Mouse (Mus musculus) neural tube, embryonic 15.5 days (tissue): ENCODE data around the gene Nexn. TPM values are rescaled to one million over a fixed set of nuclear protein-coding genes. Genes with fewer than 3 reads are reported as not detected.
A peak's percentile ranks its signal among the peaks of the same experiment; 100 is the strongest.

Source experiments
- ATAC-seq: fragments of 200-750 bp; cut with Nextera tagmentation; 2 replicates; pipeline ENCODE4 v1.8.0; 2017; ENCODE audit warnings: mild to moderate bottlenecking, moderate TSS enrichment, moderate library complexity; ENCODE audit not compliant: low FRiP score
- H3K27ac ChIP-seq: fragments of 300-500 bp; sonication (generic); replicated peaks from 2 replicates; pipeline ENCODE4 v1.5.1; 2015; ENCODE audit warnings: mild to moderate bottlenecking, inconsistent platforms
- H3K27me3 ChIP-seq: fragments of 300-500 bp; sonication (generic); replicated peaks from 2 replicates; pipeline ENCODE4 v1.6.1; 2015; ENCODE audit warnings: inconsistent platforms
- H3K36me3 ChIP-seq: fragments of 300-500 bp; sonication (generic); 2 replicates; pipeline ENCODE4 v1.6.1; 2015; ENCODE audit warnings: inconsistent platforms
- H3K4me1 ChIP-seq: fragments of 300-500 bp; sonication (generic); 2 replicates; pipeline ENCODE4 v1.6.1; 2015; ENCODE audit warnings: inconsistent platforms
- H3K4me2 ChIP-seq: fragments of 300-500 bp; sonication (generic); 2 replicates; pipeline ENCODE4 v1.6.1; 2015; ENCODE audit warnings: inconsistent platforms, mild to moderate bottlenecking, moderate library complexity
- H3K4me3 ChIP-seq: fragments of 300-500 bp; sonication (generic); replicated peaks from 2 replicates; pipeline ENCODE4 v1.5.1; 2015; ENCODE audit warnings: mild to moderate bottlenecking, inconsistent platforms
- H3K9ac ChIP-seq: fragments of 300-500 bp; sonication (generic); replicated peaks from 2 replicates; pipeline ENCODE4 v1.6.1; 2015; ENCODE audit warnings: mild to moderate bottlenecking, inconsistent platforms
- H3K9me3 ChIP-seq: fragments of 300-500 bp; sonication (generic); replicated peaks from 2 replicates; pipeline ENCODE4 v1.6.1; 2016; ENCODE audit warnings: inconsistent platforms
- WGBS: fragments of 180-500 bp; shearing (Covaris S2); methylation state at CpG from one replicate; pipeline ENCODE4 v1.1.7; 2015; ENCODE audit warnings: mixed read lengths; 5-methylcytosine and 5-hydroxymethylcytosine counted together
- polyA plus RNA-seq: library from polyadenylated mRNA; unstranded; fragments of >200 nt; fragmentation: Nextera tagmentation; extraction: Ambion mirVana; gene quantifications from 2 replicates; pipeline ENCODE4 v1.2.1, GENCODE M21; 2015

Nexn gene
- polyA plus RNA-seq, 1 experiment from 2014 or later, result 2.4 TPM

DNA sequence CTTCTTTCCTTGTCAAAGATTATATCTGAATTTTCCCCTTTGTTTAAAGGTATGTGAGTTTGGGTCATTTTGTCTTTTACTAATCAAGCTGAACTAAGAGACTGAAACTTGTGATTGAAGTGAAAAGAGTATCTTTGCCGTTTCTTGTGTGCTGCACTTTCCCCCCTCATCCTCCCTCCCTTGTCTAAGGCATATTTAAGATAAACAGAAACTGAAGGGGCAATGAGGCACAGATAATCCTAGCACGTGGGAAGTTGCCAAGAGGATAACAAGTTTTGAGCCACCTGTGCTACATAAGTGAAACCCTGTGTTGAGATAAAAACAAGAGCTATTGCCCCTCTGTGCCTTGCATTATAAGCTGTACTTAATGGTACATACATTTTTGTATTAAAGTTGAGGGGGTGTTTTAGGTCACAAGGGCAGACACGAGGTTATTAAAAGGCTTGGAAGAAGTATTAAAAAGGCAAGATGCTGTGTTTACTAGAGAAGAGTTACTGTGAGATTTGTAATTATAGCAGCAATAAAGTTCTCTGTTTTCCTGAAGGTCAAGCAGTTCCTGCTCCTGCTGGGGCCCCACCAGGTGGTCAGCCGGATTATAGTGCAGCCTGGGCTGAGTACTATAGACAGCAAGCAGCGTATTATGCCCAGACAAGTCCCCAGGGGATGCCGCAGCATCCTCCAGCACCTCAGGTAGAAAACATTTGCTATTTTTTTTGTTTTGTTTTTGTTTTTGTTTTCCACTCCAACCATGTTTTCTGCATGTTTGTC is 34.6 kb downstream of the Nexn start:
- no peaks in the 10 kb centered on the region for H3K27me3 ChIP-seq
- H3K9me3 ChIP-seq, result no peaks in the 10 kb centered on the region
- H3K4me3 ChIP-seq, result no peak overlapping the region
- no peak overlapping the region for H3K27ac ChIP-seq
- H3K9ac ChIP-seq, result no peak overlapping the region
- no peak for ATAC-seq
- H3K4me2 ChIP-seq, result no peak overlapping the region
- 53% methylated on average over 6 of the region's 6 CpGs for WGBS
- no peaks in the 10 kb centered on the region for H3K4me1 ChIP-seq
- peaks cover 45% of the 10 kb centered on the region for H3K36me3 ChIP-seq

DNA sequence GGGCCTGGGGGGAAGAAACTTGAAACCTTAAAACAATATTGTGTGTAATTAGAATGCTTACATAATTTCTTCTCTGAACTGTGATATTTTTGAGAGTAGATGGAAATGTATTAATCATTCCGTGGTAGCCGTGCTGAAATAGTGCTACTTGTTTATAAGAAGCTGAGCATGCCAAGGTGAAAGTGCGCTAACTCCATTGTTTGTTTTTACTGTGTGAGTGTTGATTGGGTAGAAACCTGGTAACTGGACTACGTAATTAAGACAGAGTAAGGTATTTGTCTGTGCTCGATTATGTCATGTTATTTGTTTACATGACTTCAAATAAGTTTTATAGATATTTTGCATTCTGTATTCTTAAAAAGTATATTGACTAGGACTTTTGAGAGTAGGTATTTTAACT is 36.9 kb downstream of the Nexn start:
- H3K9me3 ChIP-seq, result no peaks in the 10 kb centered on the region
- H3K9ac ChIP-seq, result no peak overlapping the region
- ATAC-seq, result no peak
- H3K36me3 ChIP-seq, result peaks cover 57% of the 10 kb centered on the region
- H3K27me3 ChIP-seq, result no peaks in the 10 kb centered on the region
- H3K4me1 ChIP-seq, result no peaks in the 10 kb centered on the region
- no peak overlapping the region for H3K4me2 ChIP-seq
- no peak overlapping the region for H3K4me3 ChIP-seq
- H3K27ac ChIP-seq, result no peak overlapping the region
- 97% methylated on average over 5 of the region's 5 CpGs for WGBS

DNA sequence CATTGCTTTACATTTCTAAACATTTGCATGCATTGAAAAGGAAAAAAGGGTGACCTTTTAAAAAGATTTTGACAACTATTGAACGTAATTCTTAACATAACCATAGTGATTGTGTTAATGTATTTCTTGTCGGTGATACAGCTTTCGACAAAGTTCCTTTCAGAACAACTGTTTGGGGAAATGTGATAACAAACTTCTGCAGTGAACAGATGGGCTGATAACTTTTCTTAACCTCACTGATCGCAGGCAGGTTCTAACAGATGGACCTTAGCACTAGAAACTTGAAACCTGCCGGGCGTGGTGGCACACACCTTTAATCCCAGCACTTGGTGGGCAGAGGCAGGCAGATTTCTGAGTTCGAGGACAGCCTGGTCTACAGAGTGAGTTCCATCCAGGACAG is 37.3 kb downstream of the Nexn start:
- Histone ChIP-seq H3K27me3 (no peaks in the 10 kb centered on the region), H3K36me3 (peaks cover 61% of the 10 kb centered on the region), H3K4me3 (no peak overlapping the region), H3K4me2 (no peak overlapping the region), H3K27ac (no peak overlapping the region), H3K9ac (no peak overlapping the region), H3K4me1 (no peaks in the 10 kb centered on the region), H3K9me3 (no peaks in the 10 kb centered on the region)
- 94% methylated on average over 7 of the region's 7 CpGs for WGBS
- ATAC-seq, result no peak

DNA sequence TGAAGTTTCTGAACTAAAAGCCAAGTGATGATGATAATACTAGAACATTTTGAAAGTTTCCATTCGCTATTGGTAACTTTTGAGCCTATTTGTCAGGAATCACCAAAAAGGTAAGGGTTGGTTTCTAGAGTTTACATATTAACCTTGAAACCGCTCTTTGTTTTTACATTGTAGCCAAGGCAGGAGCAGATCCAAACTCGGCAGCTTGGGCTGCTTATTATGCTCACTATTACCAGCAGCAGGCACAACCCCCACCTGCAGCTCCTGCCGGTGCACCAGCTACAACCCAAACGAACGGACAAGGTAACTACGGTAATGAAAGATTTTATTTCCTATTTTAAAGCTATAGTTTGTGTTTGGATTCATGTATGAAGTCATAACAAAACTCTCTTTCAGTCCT is 40.2 kb downstream of the Nexn start:
- no peak for ATAC-seq
- Histone ChIP-seq H3K4me1 (no peaks in the 10 kb centered on the region), H3K4me3 (no peak overlapping the region), H3K9ac (no peak overlapping the region), H3K36me3 (peaks cover 73% of the 10 kb centered on the region), H3K4me2 (no peak overlapping the region), H3K27ac (no peak overlapping the region), H3K27me3 (no peaks in the 10 kb centered on the region), H3K9me3 (no peaks in the 10 kb centered on the region)
- 94% methylated on average over 7 of the region's 7 CpGs for WGBS

DNA sequence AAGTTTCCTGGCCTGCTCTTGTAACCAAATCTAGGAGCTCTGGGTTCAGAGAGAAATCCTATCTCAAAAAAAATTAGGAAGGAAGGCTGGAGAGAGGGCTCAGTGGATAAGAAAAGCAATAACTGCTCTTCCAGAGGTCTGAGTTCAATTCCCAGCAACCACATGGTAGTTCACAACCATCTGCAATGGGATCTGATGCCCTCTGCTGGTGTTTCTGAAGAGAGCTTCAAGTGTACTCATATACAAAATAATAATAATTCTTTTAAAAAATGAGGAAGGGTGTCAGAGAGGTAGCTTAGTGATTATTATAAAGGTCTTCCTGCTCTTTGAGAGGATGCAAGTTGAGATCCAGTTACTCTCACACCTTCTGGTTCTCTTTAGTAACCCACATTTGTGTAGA is 41.2 kb downstream of the Nexn start:
- no peak overlapping the region for H3K9ac ChIP-seq
- H3K4me3 ChIP-seq, result no peak overlapping the region
- H3K27me3 ChIP-seq, result no peaks in the 10 kb centered on the region
- no peak for ATAC-seq
- H3K4me1 ChIP-seq, result no peaks in the 10 kb centered on the region
- peaks cover 77% of the 10 kb centered on the region for H3K36me3 ChIP-seq
- H3K4me2 ChIP-seq, result no peak overlapping the region
- no peaks in the 10 kb centered on the region for H3K9me3 ChIP-seq
- no peak overlapping the region for H3K27ac ChIP-seq

DNA sequence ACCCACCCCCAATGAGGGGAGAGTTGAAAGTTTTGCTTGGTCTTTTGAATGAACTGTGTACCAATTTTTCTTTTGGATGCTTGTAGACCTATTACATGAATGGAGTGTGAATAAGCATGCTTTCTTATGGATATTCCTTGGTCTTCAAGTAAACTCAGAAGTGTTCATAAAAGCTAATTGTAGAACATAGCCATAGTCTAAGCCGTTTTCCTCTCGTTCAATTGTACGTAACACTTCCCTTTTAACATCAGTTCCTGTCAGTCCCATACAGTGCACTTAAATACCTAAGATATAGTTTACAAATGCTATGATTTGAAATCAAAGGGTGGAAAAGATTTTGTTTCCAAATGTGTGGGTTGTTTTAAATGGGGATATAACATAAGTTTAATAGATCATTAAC is 52.7 kb downstream of the Nexn start:
- Histone ChIP-seq H3K27ac (no peak overlapping the region), H3K4me3 (0 out of 2 replicates have a peak overlapping the region, but pooled peaks have one; percentile 5), H3K36me3 (peaks cover 19% of the 10 kb centered on the region), H3K4me1 (peaks cover 28% of the 10 kb centered on the region), H3K9me3 (no peaks in the 10 kb centered on the region), H3K27me3 (no peaks in the 10 kb centered on the region), H3K4me2 (peak overlapping the region; percentile 89), H3K9ac (no peak overlapping the region)
- 34% methylated on average over 3 of the region's 3 CpGs for WGBS
- ATAC-seq, result no peak

DNA sequence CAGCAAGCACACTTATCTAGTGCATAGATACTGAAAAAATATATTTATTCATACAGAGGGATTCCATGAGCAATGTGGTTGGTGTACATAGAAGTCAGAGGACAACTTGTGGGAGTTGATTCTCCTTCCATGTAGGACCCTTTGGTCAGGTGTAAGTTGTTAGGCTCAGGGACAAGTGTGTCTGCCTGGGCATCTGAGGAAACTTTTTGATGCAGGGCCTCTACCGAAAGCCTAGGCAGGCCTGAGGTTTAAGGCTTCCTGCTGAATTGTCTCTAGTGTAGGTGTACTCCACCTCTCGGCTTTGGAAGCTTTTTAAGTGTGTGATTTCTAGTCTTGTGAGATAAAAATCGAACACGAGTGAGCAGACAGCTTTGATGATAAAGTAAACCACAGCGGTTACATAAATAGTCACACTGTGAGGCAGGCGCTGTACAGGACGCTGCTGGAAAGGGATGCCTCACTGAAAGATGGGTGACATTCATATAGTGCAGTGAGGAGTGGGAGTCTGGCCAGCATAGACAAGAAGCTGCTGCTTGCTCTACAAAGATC is 54.3 kb downstream of the Nexn start:
- Histone ChIP-seq H3K27ac (0 out of 2 replicates have a peak overlapping the region, but pooled peaks have one; percentile 13), H3K9ac (peak overlapping the region; percentile 99), H3K4me3 (peak overlapping the region; percentile 94), H3K27me3 (no peaks in the 10 kb centered on the region), H3K9me3 (no peaks in the 10 kb centered on the region), H3K4me2 (peak overlapping the region; percentile 89), H3K36me3 (peaks cover 4% of the 10 kb centered on the region), H3K4me1 (peaks cover 32% of the 10 kb centered on the region)
- no peak for ATAC-seq
- 42% methylated on average over 7 of the region's 7 CpGs for WGBS

DNA sequence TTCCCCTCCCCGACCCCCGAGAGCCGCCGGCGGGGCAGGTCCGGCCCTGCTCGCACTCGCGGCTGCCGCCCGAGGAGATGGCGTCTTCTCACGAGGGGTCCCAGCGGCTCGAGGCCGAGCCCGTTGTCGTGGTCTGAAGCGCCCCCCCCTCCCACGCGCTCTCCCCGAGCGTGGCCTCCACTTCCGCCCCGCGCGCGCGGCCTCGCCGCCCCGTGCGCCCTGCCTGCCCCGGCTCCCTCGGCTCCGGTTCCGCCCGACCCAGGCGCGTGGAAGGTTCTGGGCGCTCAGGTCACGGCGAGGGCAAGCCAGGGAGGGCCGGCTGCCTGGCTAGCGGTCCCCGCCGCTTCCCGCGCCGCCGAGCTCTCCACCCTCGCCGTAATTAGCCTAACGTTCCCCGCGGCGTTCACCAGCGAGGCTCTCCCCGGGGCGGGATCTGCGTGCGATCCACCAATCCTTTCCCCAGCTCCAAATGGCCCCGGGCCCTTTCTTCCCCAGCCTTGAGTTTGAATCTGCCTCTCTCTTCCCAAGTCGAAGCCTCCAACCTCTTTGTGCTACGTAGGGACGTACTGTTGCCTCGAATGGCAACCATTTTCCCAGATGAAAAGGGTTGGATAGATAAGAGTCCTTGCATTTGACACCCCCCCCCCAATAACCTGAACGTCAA is 55.3 kb downstream of the Nexn start:
- H3K36me3 ChIP-seq, result no peaks in the 10 kb centered on the region; the same call in 1 of the 2 replicates
- H3K4me3 ChIP-seq, result peak overlapping the region; percentile 94
- H3K4me1 ChIP-seq, result peaks cover 32% of the 10 kb centered on the region
- peak; percentile 75 for ATAC-seq
- WGBS, result under 1% methylated on average over 48 of the region's 68 CpGs
- peak overlapping the region; percentile 89 for H3K4me2 ChIP-seq
- H3K9me3 ChIP-seq, result no peaks in the 10 kb centered on the region
- H3K27me3 ChIP-seq, result no peaks in the 10 kb centered on the region
- peak overlapping the region; percentile 99 for H3K9ac ChIP-seq
- H3K27ac ChIP-seq, result peak overlapping the region; percentile 100

DNA sequence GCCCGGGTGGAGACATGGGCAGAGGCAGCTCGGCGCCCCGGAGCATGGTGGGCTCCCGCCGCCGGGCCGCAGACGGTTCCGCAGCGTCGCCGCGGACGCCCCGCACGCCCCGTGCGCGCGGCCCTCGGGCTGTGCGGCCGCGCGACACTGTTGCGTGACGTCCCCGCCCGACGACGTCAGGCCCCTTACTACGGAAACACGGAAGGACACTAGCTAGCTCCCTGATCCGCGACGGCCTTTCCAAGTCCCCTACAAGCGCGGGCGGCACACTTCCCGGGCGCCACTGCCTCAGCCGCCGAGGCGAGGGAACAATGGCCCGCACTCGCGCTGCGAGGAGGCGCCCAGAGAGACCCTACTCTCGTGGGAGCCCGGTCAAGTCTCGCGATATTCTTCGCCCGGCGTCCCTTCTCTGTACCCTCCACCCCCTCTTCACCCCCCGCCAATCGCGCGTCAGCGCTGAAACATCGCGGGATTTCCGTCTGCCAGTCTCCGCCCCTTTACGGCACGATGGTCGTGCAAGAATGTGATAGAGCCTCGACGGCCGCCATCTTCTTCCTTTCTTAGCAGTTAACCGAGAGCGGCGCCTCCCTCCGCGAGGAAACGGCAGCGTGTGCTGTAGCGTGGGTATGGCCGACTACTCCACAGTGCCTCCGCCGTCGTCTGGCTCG is 56.0 kb downstream of the Nexn start, which contains the start of the genes Dnajb4 and Fubp1:
Gene Dnajb4 (minus strand): TSS at position 336 of the 668 bp plus-strand sequence.
Gene Fubp1 (plus strand): TSS at position 456 of the 668 bp plus-strand sequence.
- Histone ChIP-seq H3K36me3 (no peaks in the 10 kb centered on the region), H3K27ac (peak within 1 kb of the TSS; percentile 100), H3K4me2 (peak within 1 kb of the TSS; percentile 89), H3K4me3 (peak within 1 kb of the TSS; percentile 94), H3K4me1 (peaks cover 32% of the 10 kb centered on the region), H3K9me3 (no peaks in the 10 kb centered on the region), H3K9ac (peak within 1 kb of the TSS; percentile 99), H3K27me3 (no peaks in the 10 kb centered on the region)
- WGBS, result under 1% methylated on average over 84 of the region's 85 CpGs
- peak; percentile 96 for ATAC-seq

DNA sequence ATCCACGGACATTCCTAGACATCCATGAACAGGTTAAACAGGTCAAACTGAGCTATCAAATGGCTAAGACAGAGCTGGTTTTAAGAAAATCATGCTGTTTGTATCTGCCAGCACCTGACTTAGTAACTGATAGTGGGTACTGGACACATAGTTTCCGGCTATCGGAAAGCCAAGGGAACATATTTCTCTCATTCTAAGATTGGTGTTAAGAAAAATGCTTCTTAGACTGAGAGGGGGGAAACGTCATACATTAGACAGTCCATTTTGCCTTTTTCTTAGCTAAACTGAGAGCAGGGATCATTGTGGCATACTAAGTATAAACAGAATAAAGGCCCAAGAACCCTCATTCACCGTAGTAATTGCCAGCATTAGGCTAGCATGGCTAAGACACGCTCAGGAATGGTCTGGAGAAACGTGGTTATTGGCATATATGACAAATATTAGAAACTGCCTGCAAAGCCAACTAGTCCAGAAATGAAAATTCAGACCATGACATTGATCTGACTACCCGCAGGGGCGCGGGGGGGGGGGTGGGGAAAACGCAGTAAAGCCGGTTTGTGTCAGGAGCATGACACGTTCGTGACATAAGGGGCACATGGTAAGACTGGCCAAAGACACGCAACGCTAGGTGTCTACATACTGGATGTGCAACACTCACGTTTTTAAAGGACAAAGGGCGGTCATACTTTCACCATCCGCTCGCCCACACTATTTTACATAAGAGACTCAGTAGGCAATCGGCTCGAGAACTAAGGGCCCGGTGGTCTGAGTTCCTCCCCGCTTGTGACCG is 56.8 kb downstream of the Nexn start:
- H3K36me3 ChIP-seq, result no peaks in the 10 kb centered on the region
- H3K9me3 ChIP-seq, result no peaks in the 10 kb centered on the region
- ATAC-seq, result peak; percentile 51
- H3K4me2 ChIP-seq, result peak overlapping the region; percentile 70
- peaks cover 28% of the 10 kb centered on the region for H3K4me1 ChIP-seq
- no peaks in the 10 kb centered on the region for H3K27me3 ChIP-seq
- H3K9ac ChIP-seq, result peak overlapping the region; percentile 99
- peak overlapping the region; percentile 94 for H3K4me3 ChIP-seq
- peak overlapping the region; percentile 100 for H3K27ac ChIP-seq
- WGBS, result 4% methylated on average over 25 of the region's 25 CpGs
